Mouse (Mus musculus) neural tube, embryonic 12.5 days (tissue): ENCODE results near the gene Srgap1. TPM values are rescaled to one million over a fixed set of nuclear protein-coding genes. Genes with fewer than 3 reads are reported as not detected.

Experiments used
- ATAC-seq: fragments of 200-750 bp; cut with Nextera tagmentation; 2 replicates; pipeline ENCODE4 v1.8.0; 2017; ENCODE audit warnings: low read depth, mild to moderate bottlenecking, moderate TSS enrichment, moderate library complexity; ENCODE audit not compliant: low FRiP score
- H3K27ac ChIP-seq: fragments of 300-500 bp; sonication (generic); 2 replicates; pipeline ENCODE4 v1.5.1; 2016
- H3K27me3 ChIP-seq: fragments of 300-500 bp; sonication (generic); replicated peaks from 2 replicates; pipeline ENCODE4 v1.6.1; 2016; ENCODE audit warnings: mild to moderate bottlenecking
- H3K36me3 ChIP-seq: fragments of 300-500 bp; sonication (generic); 2 replicates; pipeline ENCODE4 v1.6.1; 2016; ENCODE audit warnings: mild to moderate bottlenecking
- H3K4me1 ChIP-seq: fragments of 300-500 bp; sonication (generic); 2 replicates; pipeline ENCODE4 v1.6.1; 2016
- H3K4me2 ChIP-seq: fragments of 300-500 bp; sonication (generic); replicated peaks from 2 replicates; pipeline ENCODE4 v1.6.1; 2016; ENCODE audit warnings: mild to moderate bottlenecking
- H3K4me3 ChIP-seq: fragments of 300-500 bp; sonication (generic); 2 replicates; pipeline ENCODE4 v1.5.1; 2016
- H3K9ac ChIP-seq: fragments of 300-500 bp; sonication (generic); 2 replicates; pipeline ENCODE4 v1.6.1; 2016; ENCODE audit warnings: mild to moderate bottlenecking
- H3K9me3 ChIP-seq: fragments of 300-500 bp; sonication (generic); 2 replicates; pipeline ENCODE4 v1.6.1; 2016; ENCODE audit warnings: mild to moderate bottlenecking
- WGBS: fragments of 180-500 bp; shearing (Covaris S2); methylation state at CpG from one replicate; pipeline ENCODE4 v1.1.7; 2016; 5-methylcytosine and 5-hydroxymethylcytosine counted together
- polyA plus RNA-seq: library from polyadenylated mRNA; unstranded; fragments of >200 nt; fragmentation: Nextera tagmentation; extraction: Ambion mirVana; gene quantifications from 2 replicates; pipeline ENCODE4 v1.2.1, GENCODE M21; 2016

Srgap1 gene
- polyA plus RNA-seq, 1 experiment from 2014 or later, result 27.5 TPM

GRCm38 (mm10) chr10:122012321-122012720 is 34.8 kb downstream of the Srgap1 start:
- 89% methylated on average over 6 of the region's 6 CpGs for WGBS
- Histone ChIP-seq H3K4me1 (0 out of 2 replicates have a peak, but pooled peaks cover 9% of the 10 kb centered on the region), H3K36me3 (no peaks in the 10 kb centered on the region), H3K27me3 (no peaks in the 10 kb centered on the region), H3K27ac (no peak overlapping the region), H3K4me2 (no peak overlapping the region), H3K4me3 (no peak overlapping the region), H3K9ac (no peak overlapping the region), H3K9me3 (no peaks in the 10 kb centered on the region)
- no peak for ATAC-seq

DNA sequence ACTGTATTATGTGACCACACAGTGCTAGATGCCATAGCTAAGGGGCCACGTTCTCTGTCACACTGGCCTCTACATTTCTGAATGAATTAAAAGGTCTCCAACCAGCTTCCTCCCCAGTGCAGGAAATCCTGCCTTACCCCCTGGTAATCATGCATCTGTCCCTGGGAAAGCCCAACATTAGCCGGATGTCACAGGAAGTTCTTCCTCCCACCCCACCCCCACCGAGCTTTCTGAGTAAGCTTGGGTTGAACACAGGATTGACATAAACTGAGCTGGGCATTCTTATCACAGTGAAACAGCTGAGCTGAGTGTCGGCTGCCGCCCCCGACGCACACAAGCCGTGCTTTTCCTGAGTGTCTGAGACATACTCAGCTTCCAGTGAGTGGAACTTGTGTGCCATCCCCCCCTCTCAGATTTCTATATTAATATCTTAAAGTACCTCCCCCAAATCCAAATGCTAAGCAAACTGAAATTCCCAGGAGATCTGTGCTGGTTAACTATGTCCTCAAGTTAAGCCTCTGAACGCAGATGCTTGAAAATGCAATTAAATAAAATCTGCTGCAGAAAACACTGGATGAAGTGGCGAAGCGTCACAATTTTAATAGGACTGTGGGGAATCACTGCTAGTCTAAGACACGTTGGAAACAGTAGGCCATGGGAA is 38.3 kb downstream of the Srgap1 start:
- H3K4me1 ChIP-seq, result peaks cover 15% of the 10 kb centered on the region
- no peak overlapping the region for H3K27ac ChIP-seq
- H3K4me3 ChIP-seq, result no peak overlapping the region
- WGBS, result 69% methylated on average over 12 of the region's 12 CpGs
- no peak overlapping the region for H3K9ac ChIP-seq
- no peaks in the 10 kb centered on the region for H3K9me3 ChIP-seq
- no peaks in the 10 kb centered on the region for H3K27me3 ChIP-seq
- H3K4me2 ChIP-seq, result no peak overlapping the region
- H3K36me3 ChIP-seq, result no peaks in the 10 kb centered on the region
- no peak for ATAC-seq

- no peak for ATAC-seq
- WGBS, result 76% methylated on average over 2 of the region's 2 CpGs
- Histone ChIP-seq H3K4me2 (no peak overlapping the region), H3K4me3 (no peak overlapping the region), H3K27me3 (no peaks in the 10 kb centered on the region), H3K9me3 (no peaks in the 10 kb centered on the region), H3K27ac (no peak overlapping the region), H3K4me1 (peaks cover 15% of the 10 kb centered on the region), H3K9ac (no peak overlapping the region), H3K36me3 (no peaks in the 10 kb centered on the region)
Observed at GRCm38 (mm10) chr10:122008370-122008730, 38.8 kb downstream of the Srgap1 start.

- Histone ChIP-seq H3K9ac (no peak overlapping the region), H3K4me3 (no peak overlapping the region), H3K27ac (no peak overlapping the region), H3K27me3 (no peaks in the 10 kb centered on the region), H3K4me1 (peaks cover 15% of the 10 kb centered on the region), H3K4me2 (no peak overlapping the region), H3K9me3 (no peaks in the 10 kb centered on the region), H3K36me3 (no peaks in the 10 kb centered on the region; the same call in 1 of the 2 replicates)
- ATAC-seq, result no peak
- 42% methylated on average over 5 of the region's 5 CpGs for WGBS
Observed at GRCm38 (mm10) chr10:122006606-122007005, 40.5 kb downstream of the Srgap1 start.

DNA sequence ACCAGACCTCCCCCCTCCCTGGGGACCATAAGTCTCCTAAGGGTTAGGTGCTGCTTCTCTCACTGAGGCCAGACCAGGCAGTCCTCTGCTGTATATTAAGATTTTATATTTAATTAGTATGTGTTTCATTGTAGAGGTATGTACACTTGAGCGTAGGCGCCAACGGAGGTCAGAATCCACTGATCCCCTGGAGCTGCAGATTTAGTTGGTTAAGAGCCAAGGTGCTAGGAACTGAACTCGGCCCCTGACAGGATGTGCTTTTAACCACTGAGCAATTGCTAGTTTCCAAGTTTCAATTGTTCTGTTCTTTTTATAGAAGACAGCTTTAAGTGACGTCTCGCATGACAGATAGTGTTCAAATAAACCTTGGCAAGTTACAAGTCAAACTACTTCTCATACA is 41.0 kb downstream of the Srgap1 start:
- peaks cover 15% of the 10 kb centered on the region for H3K4me1 ChIP-seq
- no peaks in the 10 kb centered on the region for H3K9me3 ChIP-seq
- WGBS, result 85% methylated on average over 6 of the region's 6 CpGs
- no peak overlapping the region for H3K27ac ChIP-seq
- H3K36me3 ChIP-seq, result no peaks in the 10 kb centered on the region; the same call in 1 of the 2 replicates
- no peak overlapping the region for H3K9ac ChIP-seq
- ATAC-seq, result no peak
- no peak overlapping the region for H3K4me2 ChIP-seq
- no peaks in the 10 kb centered on the region for H3K27me3 ChIP-seq
- no peak overlapping the region for H3K4me3 ChIP-seq

DNA sequence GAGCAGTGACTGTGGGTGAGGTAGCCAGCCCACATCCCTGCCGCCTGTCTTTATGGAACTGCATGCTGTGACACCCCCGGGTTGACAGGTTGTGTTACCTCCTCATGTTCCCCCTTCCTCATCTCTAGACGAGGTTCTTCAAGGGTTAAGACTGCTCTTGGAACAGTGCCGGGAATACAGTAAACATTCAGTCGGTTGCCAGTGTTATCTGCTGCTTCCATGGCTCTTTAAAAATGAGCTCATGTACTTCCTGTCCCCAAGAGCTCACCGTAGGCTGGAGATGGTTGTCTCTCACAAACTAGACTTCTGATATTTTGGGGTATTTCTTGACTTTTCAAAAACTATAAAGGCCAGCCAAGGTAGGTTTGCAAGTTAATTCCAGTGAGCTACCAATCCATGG is 41.6 kb downstream of the Srgap1 start:
- H3K4me2 ChIP-seq, result no peak overlapping the region

DNA sequence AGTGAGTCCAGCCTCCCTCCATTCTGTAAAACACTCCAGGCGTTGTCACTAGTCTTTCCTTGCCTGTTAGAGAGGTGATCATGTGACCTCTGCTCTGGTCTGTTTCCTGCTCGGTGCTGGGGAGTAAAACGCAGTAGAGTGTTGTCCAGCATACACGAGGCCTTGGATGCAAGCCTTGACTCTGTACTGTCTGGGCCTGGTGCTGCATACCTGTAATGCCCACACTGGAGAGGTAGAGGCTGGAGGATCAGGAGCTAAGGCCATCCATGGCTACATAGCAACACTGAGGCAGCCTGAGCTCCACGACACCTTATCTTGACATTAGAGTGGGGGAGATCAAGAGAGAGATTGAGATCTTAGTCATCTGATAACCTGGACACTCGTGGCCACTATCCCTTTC is 44.2 kb downstream of the Srgap1 start:
- Histone ChIP-seq H3K9ac (no peak overlapping the region), H3K27me3 (no peaks in the 10 kb centered on the region), H3K4me1 (peaks cover 17% of the 10 kb centered on the region), H3K27ac (no peak overlapping the region), H3K4me3 (no peak overlapping the region), H3K9me3 (no peaks in the 10 kb centered on the region), H3K4me2 (no peak overlapping the region), H3K36me3 (no peaks in the 10 kb centered on the region; the same call in 1 of the 2 replicates)
- no peak for ATAC-seq
- 87% methylated on average over 6 of the region's 6 CpGs for WGBS

More for the DNA sequence above, 41.6 kb downstream of the Srgap1 start:
- WGBS, result 78% methylated on average over 6 of the region's 6 CpGs
- Histone ChIP-seq H3K9ac (no peak overlapping the region), H3K27me3 (no peaks in the 10 kb centered on the region), H3K4me3 (no peak overlapping the region), H3K27ac (no peak overlapping the region), H3K9me3 (no peaks in the 10 kb centered on the region), H3K36me3 (no peaks in the 10 kb centered on the region; the same call in 1 of the 2 replicates), H3K4me1 (peaks cover 15% of the 10 kb centered on the region)
- ATAC-seq, result no peak

DNA sequence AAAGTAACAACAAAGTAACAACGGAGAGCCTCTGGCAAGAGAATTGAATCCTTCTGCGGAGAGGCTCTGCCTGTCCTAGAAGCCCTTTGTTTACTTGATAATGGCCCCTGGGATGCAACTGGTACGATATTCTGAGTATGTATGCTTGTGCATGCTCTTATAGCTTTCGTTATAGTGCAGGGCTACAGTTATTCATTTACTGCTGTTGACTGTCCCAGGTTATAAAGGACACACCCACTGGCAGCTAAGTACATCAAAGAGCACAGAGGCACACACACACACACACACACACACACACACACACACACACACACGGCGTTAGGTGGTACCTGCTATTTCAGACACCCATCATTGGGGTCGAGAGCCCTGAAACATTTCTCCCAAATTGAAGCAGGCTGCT is 48.3 kb downstream of the Srgap1 start:
- 74% methylated on average over 7 of the region's 7 CpGs for WGBS
- no peaks in the 10 kb centered on the region for H3K27me3 ChIP-seq

DNA sequence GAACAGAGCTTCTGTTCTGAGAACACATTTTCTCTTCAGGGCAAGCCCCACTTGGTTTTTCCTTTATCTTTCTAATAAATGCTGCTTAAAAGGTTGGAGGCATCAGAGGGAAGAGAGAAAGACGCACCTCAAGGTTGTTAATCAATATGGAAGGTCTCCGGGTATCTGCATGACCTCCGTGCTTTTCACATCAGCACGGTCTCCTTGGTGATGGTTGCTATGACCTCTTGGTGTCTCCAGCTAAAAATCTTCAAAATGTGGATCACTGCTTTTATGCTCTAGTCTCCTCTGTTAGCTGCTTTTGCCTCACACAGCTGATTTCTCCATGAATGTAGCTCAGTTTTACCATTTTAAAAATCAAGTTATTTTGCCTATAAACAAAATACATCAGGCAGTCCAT is 50.6 kb downstream of the Srgap1 start:
- H3K9ac ChIP-seq, result no peak overlapping the region
- 0 out of 2 replicates have a peak, but pooled peaks have one; percentile 49 for ATAC-seq
- no peak overlapping the region for H3K27ac ChIP-seq
- no peaks in the 10 kb centered on the region for H3K9me3 ChIP-seq
- no peaks in the 10 kb centered on the region for H3K27me3 ChIP-seq
- peaks cover 31% of the 10 kb centered on the region for H3K4me1 ChIP-seq
- WGBS, result 27% methylated on average over 4 of the region's 4 CpGs
- H3K4me3 ChIP-seq, result no peak overlapping the region
- no peaks in the 10 kb centered on the region for H3K36me3 ChIP-seq
- H3K4me2 ChIP-seq, result no peak overlapping the region

More for the DNA sequence above, 48.3 kb downstream of the Srgap1 start:
- peaks cover 31% of the 10 kb centered on the region for H3K4me1 ChIP-seq
- H3K4me3 ChIP-seq, result no peak overlapping the region
- no peak overlapping the region for H3K4me2 ChIP-seq
- no peak overlapping the region for H3K9ac ChIP-seq
- ATAC-seq, result no peak
- no peaks in the 10 kb centered on the region; the same call in 1 of the 2 replicates for H3K36me3 ChIP-seq
- no peak overlapping the region for H3K27ac ChIP-seq
- H3K9me3 ChIP-seq, result no peaks in the 10 kb centered on the region

DNA sequence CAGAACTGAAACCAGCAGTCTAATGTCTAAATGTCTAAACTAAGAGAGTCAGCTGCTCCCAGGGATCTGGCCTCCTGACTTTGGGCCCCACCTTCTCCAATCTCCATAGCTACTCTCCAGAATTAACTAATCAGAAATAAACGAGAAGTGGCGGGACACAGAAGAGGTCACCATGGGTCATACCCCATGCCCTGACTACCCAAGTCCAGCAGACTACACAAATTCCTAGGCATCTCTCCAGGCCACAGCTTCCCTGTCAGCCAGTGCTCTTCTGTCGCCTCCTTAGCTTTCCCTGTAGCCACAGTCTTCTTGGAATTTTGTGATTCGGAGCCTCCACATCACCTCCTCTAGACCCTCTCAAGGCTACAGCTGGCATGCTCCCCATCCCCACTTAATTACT is 51.7 kb downstream of the Srgap1 start:
- Histone ChIP-seq H3K9ac (no peak overlapping the region), H3K4me2 (no peak overlapping the region), H3K36me3 (no peaks in the 10 kb centered on the region), H3K4me3 (no peak overlapping the region), H3K9me3 (no peaks in the 10 kb centered on the region), H3K4me1 (peaks cover 31% of the 10 kb centered on the region), H3K27me3 (no peaks in the 10 kb centered on the region), H3K27ac (no peak overlapping the region)
- ATAC-seq, result no peak
- WGBS, result 36% methylated on average over 4 of the region's 4 CpGs

- 63% methylated on average over 5 of the region's 5 CpGs for WGBS
- H3K27me3 ChIP-seq, result no peaks in the 10 kb centered on the region
- H3K4me1 ChIP-seq, result peaks cover 24% of the 10 kb centered on the region
- no peaks in the 10 kb centered on the region for H3K9me3 ChIP-seq
- ATAC-seq, result no peak
- no peak overlapping the region for H3K27ac ChIP-seq
- H3K4me2 ChIP-seq, result no peak overlapping the region
- H3K4me3 ChIP-seq, result no peak overlapping the region
- H3K36me3 ChIP-seq, result no peaks in the 10 kb centered on the region
- no peak overlapping the region for H3K9ac ChIP-seq
Observed at GRCm38 (mm10) chr10:121994660-121995059, 52.5 kb downstream of the Srgap1 start.

GRCm38 (mm10) chr10:121992609-121993008 is 54.5 kb downstream of the Srgap1 start:
- WGBS, result 70% methylated on average over 8 of the region's 8 CpGs
- Histone ChIP-seq H3K9ac (no peak overlapping the region), H3K27me3 (no peaks in the 10 kb centered on the region), H3K4me1 (peaks cover 21% of the 10 kb centered on the region), H3K36me3 (no peaks in the 10 kb centered on the region), H3K4me2 (no peak overlapping the region), H3K4me3 (no peak overlapping the region), H3K9me3 (no peaks in the 10 kb centered on the region), H3K27ac (no peak overlapping the region)
- ATAC-seq, result no peak

- Histone ChIP-seq H3K4me1 (no peaks in the 10 kb centered on the region), H3K27ac (no peak overlapping the region), H3K4me3 (no peak overlapping the region), H3K9me3 (no peaks in the 10 kb centered on the region), H3K27me3 (no peaks in the 10 kb centered on the region), H3K9ac (no peak overlapping the region), H3K36me3 (no peaks in the 10 kb centered on the region), H3K4me2 (no peak overlapping the region)
- 82% methylated on average over 4 of the region's 4 CpGs for WGBS
- ATAC-seq, result no peak
Observed at GRCm38 (mm10) chr10:121986997-121987396, 60.1 kb downstream of the Srgap1 start.
